Mouse (Mus musculus): ENCODE results near the gene Avpi1. TPM values are rescaled to one million over a fixed set of nuclear protein-coding genes. Genes with fewer than 3 reads are reported as not detected.

Avpi1 gene
- polyA plus RNA-seq, 1 experiment from 2014 or later: 37.3 TPM

GRCm38 (mm10) chr19:42164188-42164587, 35.3 kb upstream of the Avpi1 start:
- ATAC-seq (ENCODE audit: low read depth) (no peak), DNase-seq (ENCODE audit: low spot score) (no peak)
- Histone ChIP-seq H3K9me3 (ENCODE audit: control insufficient read depth, low read length) (no peaks in the 10 kb centered on the region), H3K4me2 (ENCODE audit: low read depth, low read length) (no peak overlapping the region), H3K36me3 (ENCODE audit: control insufficient read depth, insufficient read depth, low read length) (no peaks in the 10 kb centered on the region), H3K27ac (replicated peaks; ENCODE audit: low read depth, low read length) (no peak overlapping the region), H3K27me3 (replicated peaks; ENCODE audit: control insufficient read depth, insufficient read depth, low read length) (0 out of 2 replicates have a peak, but pooled peaks cover 5% of the 10 kb centered on the region), H3K9ac (ENCODE audit: low read depth, low read length) (no peak overlapping the region), H3K4me3 (ENCODE audit: low read depth, low read length) (no peak overlapping the region), H3K4me1 (ENCODE audit: control insufficient read depth, insufficient read depth, low read length) (no peaks in the 10 kb centered on the region)
- WGBS: 53% methylated on average over 7 of the region's 7 CpGs

GRCm38 (mm10) chr19:42163764-42164163, 34.9 kb upstream of the Avpi1 start, which contains the start of gene Zfyve27:
Gene Zfyve27 (plus strand): TSS chr19:42163951.
- H3K4me1 ChIP-seq (ENCODE audit: control insufficient read depth, insufficient read depth, low read length): no peaks in the 10 kb centered on the region
- ATAC-seq (ENCODE audit: low read depth): no peak

GRCm38 (mm10) chr19:42158246-42159017, 29.6 kb upstream of the Avpi1 start:
- 42% methylated on average over 13 of the region's 13 CpGs for WGBS
- Histone ChIP-seq H3K4me2 (ENCODE audit: low read depth, low read length) (no peak overlapping the region), H3K36me3 (ENCODE audit: control insufficient read depth, insufficient read depth, low read length) (no peaks in the 10 kb centered on the region), H3K9me3 (ENCODE audit: control insufficient read depth, low read length) (no peaks in the 10 kb centered on the region), H3K27ac (replicated peaks; ENCODE audit: low read depth, low read length) (no peak overlapping the region), H3K9ac (ENCODE audit: low read depth, low read length) (0 out of 2 replicates have a peak overlapping the region, but pooled peaks have one; percentile 14), H3K4me3 (ENCODE audit: low read depth, low read length) (no peak overlapping the region), H3K4me1 (ENCODE audit: control insufficient read depth, insufficient read depth, low read length) (no peaks in the 10 kb centered on the region), H3K27me3 (replicated peaks; ENCODE audit: control insufficient read depth, insufficient read depth, low read length) (no peaks in the 10 kb centered on the region)
- DNase-seq (ENCODE audit: low spot score): no peak
- ATAC-seq (ENCODE audit: low read depth): peak; percentile 50; the same call in 1 of the 2 replicates

More at GRCm38 (mm10) chr19:42163764-42164163, 34.9 kb upstream of the Avpi1 start, which contains the start of gene Zfyve27:
- H3K4me2 ChIP-seq (ENCODE audit: low read depth, low read length): no peak within 1 kb of the TSS
- 0 out of 2 replicates have a peak, but pooled peaks cover 3% of the 10 kb centered on the region for H3K27me3 ChIP-seq (replicated peaks; ENCODE audit: control insufficient read depth, insufficient read depth, low read length)
- no peaks in the 10 kb centered on the region for H3K9me3 ChIP-seq (ENCODE audit: control insufficient read depth, low read length)
- no peak within 1 kb of the TSS for H3K4me3 ChIP-seq (ENCODE audit: low read depth, low read length)
- no peak within 1 kb of the TSS for H3K27ac ChIP-seq (replicated peaks; ENCODE audit: low read depth, low read length)
- no peaks in the 10 kb centered on the region for H3K36me3 ChIP-seq (ENCODE audit: control insufficient read depth, insufficient read depth, low read length)
- WGBS: 75% methylated on average over 5 of the region's 5 CpGs
- no peak for DNase-seq (ENCODE audit: low spot score)
- no peak within 1 kb of the TSS for H3K9ac ChIP-seq (ENCODE audit: low read depth, low read length)

- 47% methylated on average over 11 of the region's 12 CpGs for WGBS
- Histone ChIP-seq H3K4me1 (ENCODE audit: control insufficient read depth, insufficient read depth, low read length) (no peaks in the 10 kb centered on the region), H3K9me3 (ENCODE audit: control insufficient read depth, low read length) (no peaks in the 10 kb centered on the region), H3K4me3 (ENCODE audit: low read depth, low read length) (no peak overlapping the region), H3K36me3 (ENCODE audit: control insufficient read depth, insufficient read depth, low read length) (no peaks in the 10 kb centered on the region), H3K27ac (replicated peaks; ENCODE audit: low read depth, low read length) (no peak overlapping the region), H3K9ac (ENCODE audit: low read depth, low read length) (no peak overlapping the region), H3K4me2 (ENCODE audit: low read depth, low read length) (no peak overlapping the region), H3K27me3 (replicated peaks; ENCODE audit: control insufficient read depth, insufficient read depth, low read length) (no peaks in the 10 kb centered on the region)
- DNase-seq (ENCODE audit: low spot score) (no peak), ATAC-seq (ENCODE audit: low read depth) (peak; percentile 41; the same call in 1 of the 2 replicates)
Measured at GRCm38 (mm10) chr19:42157493-42158237, 28.8 kb upstream of the Avpi1 start.

GRCm38 (mm10) chr19:42151990-42152389, 23.1 kb upstream of the Avpi1 start:
- no peaks in the 10 kb centered on the region for H3K9me3 ChIP-seq (ENCODE audit: control insufficient read depth, low read length)
- peaks cover 20% of the 10 kb centered on the region for H3K4me1 ChIP-seq (ENCODE audit: control insufficient read depth, insufficient read depth, low read length)
- no peak overlapping the region for H3K9ac ChIP-seq (ENCODE audit: low read depth, low read length)
- no peak overlapping the region for H3K4me2 ChIP-seq (ENCODE audit: low read depth, low read length)
- DNase-seq (ENCODE audit: low spot score) (peak; percentile 81), ATAC-seq (ENCODE audit: low read depth) (no peak)
- no peak overlapping the region for H3K4me3 ChIP-seq (ENCODE audit: low read depth, low read length)
- 5% methylated on average over 6 of the region's 6 CpGs for WGBS
- no peak overlapping the region for H3K27ac ChIP-seq (replicated peaks; ENCODE audit: low read depth, low read length)
- no peaks in the 10 kb centered on the region for H3K27me3 ChIP-seq (replicated peaks; ENCODE audit: control insufficient read depth, insufficient read depth, low read length)
- peaks cover 7% of the 10 kb centered on the region; the same call in 1 of the 2 replicates for H3K36me3 ChIP-seq (ENCODE audit: control insufficient read depth, insufficient read depth, low read length)

- peak; percentile 84 for DNase-seq (ENCODE audit: low spot score)
- 12% methylated on average over 7 of the region's 7 CpGs for WGBS
- no peaks in the 10 kb centered on the region for H3K9me3 ChIP-seq (ENCODE audit: control insufficient read depth, low read length)
- peak; percentile 66 for ATAC-seq (ENCODE audit: low read depth)
- H3K27ac ChIP-seq (replicated peaks; ENCODE audit: low read depth, low read length): peak overlapping the region; percentile 94
- H3K36me3 ChIP-seq (ENCODE audit: control insufficient read depth, insufficient read depth, low read length): peaks cover 7% of the 10 kb centered on the region; the same call in 1 of the 2 replicates
- peak overlapping the region; percentile 89 for H3K9ac ChIP-seq (ENCODE audit: low read depth, low read length)
- H3K4me3 ChIP-seq (ENCODE audit: low read depth, low read length): peak overlapping the region; percentile 77
- peaks cover 20% of the 10 kb centered on the region for H3K4me1 ChIP-seq (ENCODE audit: control insufficient read depth, insufficient read depth, low read length)
- peak overlapping the region; percentile 72 for H3K4me2 ChIP-seq (ENCODE audit: low read depth, low read length)
- H3K27me3 ChIP-seq (replicated peaks; ENCODE audit: control insufficient read depth, insufficient read depth, low read length): no peaks in the 10 kb centered on the region
Measured at GRCm38 (mm10) chr19:42148569-42148860, 19.7 kb upstream of the Avpi1 start.

GRCm38 (mm10) chr19:42147769-42148568, 19.1 kb upstream of the Avpi1 start:
- Histone ChIP-seq H3K9ac (ENCODE audit: low read depth, low read length) (peak overlapping the region; percentile 89), H3K4me3 (ENCODE audit: low read depth, low read length) (peak overlapping the region; percentile 77), H3K4me1 (ENCODE audit: control insufficient read depth, insufficient read depth, low read length) (peaks cover 20% of the 10 kb centered on the region), H3K36me3 (ENCODE audit: control insufficient read depth, insufficient read depth, low read length) (peaks cover 7% of the 10 kb centered on the region; the same call in 1 of the 2 replicates), H3K9me3 (ENCODE audit: control insufficient read depth, low read length) (no peaks in the 10 kb centered on the region), H3K27me3 (replicated peaks; ENCODE audit: control insufficient read depth, insufficient read depth, low read length) (no peaks in the 10 kb centered on the region), H3K27ac (replicated peaks; ENCODE audit: low read depth, low read length) (peak overlapping the region; percentile 94), H3K4me2 (ENCODE audit: low read depth, low read length) (peak overlapping the region; percentile 72)
- under 1% methylated on average over 41 of the region's 63 CpGs for WGBS
- ATAC-seq (ENCODE audit: low read depth) (peak; percentile 28), DNase-seq (ENCODE audit: low spot score) (no peak)

- peaks cover 20% of the 10 kb centered on the region for H3K4me1 ChIP-seq (ENCODE audit: control insufficient read depth, insufficient read depth, low read length)
- peak; percentile 93 for DNase-seq (ENCODE audit: low spot score)
Measured at GRCm38 (mm10) chr19:42147170-42147768, 18.4 kb upstream of the Avpi1 start, which contains the start of gene Marveld1. Gene Marveld1 (plus strand): TSS chr19:42147400.

More at GRCm38 (mm10) chr19:42147170-42147768, 18.4 kb upstream of the Avpi1 start, which contains the start of gene Marveld1:
- whole genome bisulfite sequencing: 1% methylated on average over 12 of the region's 57 CpGs
- Histone ChIP-seq H3K27me3 (replicated peaks; ENCODE audit: control insufficient read depth, insufficient read depth, low read length) (no peaks in the 10 kb centered on the region), H3K9me3 (ENCODE audit: control insufficient read depth, low read length) (no peaks in the 10 kb centered on the region), H3K36me3 (ENCODE audit: control insufficient read depth, insufficient read depth, low read length) (peaks cover 7% of the 10 kb centered on the region; the same call in 1 of the 2 replicates), H3K27ac (replicated peaks; ENCODE audit: low read depth, low read length) (peak within 1 kb of the TSS; percentile 94), H3K9ac (ENCODE audit: low read depth, low read length) (peak within 1 kb of the TSS; percentile 89), H3K4me2 (ENCODE audit: low read depth, low read length) (peak within 1 kb of the TSS; percentile 72), H3K4me3 (ENCODE audit: low read depth, low read length) (peak within 1 kb of the TSS; percentile 77)
- peak; percentile 85 for ATAC-seq (ENCODE audit: low read depth)
